Mouse (Mus musculus) testis, adult 2 months (tissue): ENCODE data around the gene Lilrb4a.
"Not testable (repeated sequence)": the region's sequence is repeated elsewhere in the genome, so short reads cannot be mapped to it uniquely, and the experiment has no call there.

Experiments
- CTCF ChIP-seq: fragments of 200-500 bp; IDR thresholded peaks from 2 replicates; pipeline ENCODE4 v1.5.1; 2012; ENCODE audit warnings: low read depth, mild to moderate bottlenecking, inconsistent platforms, low read length, moderate library complexity; ENCODE audit not compliant: control insufficient read depth, insufficient read depth, insufficient replicate concordance
- POLR2A ChIP-seq: fragments of 200-500 bp; IDR thresholded peaks from 2 replicates; pipeline ENCODE4 v1.6.1; 2012; ENCODE audit warnings: low read depth, mild to moderate bottlenecking, inconsistent platforms, low read length, moderate library complexity; ENCODE audit not compliant: control insufficient read depth

GRCm38 (mm10) chr10:51463800-51464199 is 27.0 kb upstream of the Lilrb4a start:
- TF ChIP-seq POLR2A, CTCF: not testable (repeated sequence)
